28 mouse cellular contexts compared by ENCODE assay signal in the genomic region with DNA sequence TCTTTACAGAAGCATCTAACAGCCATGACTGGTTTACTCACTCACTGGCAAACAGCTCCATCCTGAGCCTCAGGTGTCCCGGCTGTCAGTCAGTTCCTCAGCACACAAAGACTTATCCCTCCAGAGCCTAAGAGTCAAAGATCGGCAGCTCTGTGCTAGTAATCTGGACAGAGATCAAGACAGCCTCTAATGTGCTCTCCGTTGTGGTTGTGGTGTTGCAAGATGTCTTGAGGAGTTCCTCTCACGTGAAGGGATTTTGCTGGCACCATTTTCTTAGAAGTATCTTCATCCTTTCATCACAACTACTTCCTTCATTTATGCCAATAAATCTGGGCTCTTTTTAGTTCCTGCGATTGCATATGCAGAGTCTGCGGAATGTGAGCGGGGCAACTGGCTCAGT. TPM values are rescaled to one million over a fixed set of nuclear protein-coding genes. Genes with fewer than 3 reads are reported as not detected.
DNase-seq lines count a peak whose midpoint lies in the region; ATAC-seq and TF ChIP-seq lines count a peak whose summit lies in the region.
"Had no signal": no experiment of that assay in that cellular context is flagged by ENCODE, and none has a peak within 500 bp of the region (broad histone marks: within the 10 kb centered on the region; RNA-seq: fewer than 3 reads in every experiment).

No protein-coding gene starts in this region.

- no peaks in the 10 kb centered on the region for H3K9me3 ChIP-seq in lung, postnatal 0 days (ENCODE audit: low read length)
- H3K9me3 ChIP-seq: embryonic facial prominence, embryonic 12.5 days; embryonic facial prominence, embryonic 15.5 days; forebrain, embryonic 12.5 days; forebrain, embryonic 15.5 days; G1E; heart, embryonic 10.5 days; heart, embryonic 13.5 days had no signal

- no peak overlapping the region for H3K4me3 ChIP-seq in lung, postnatal 0 days (ENCODE audit: low read depth, low read length)
- no peak overlapping the region for H3K4me3 ChIP-seq in layer of hippocampus, adult 2 months
- H3K4me3 ChIP-seq: embryonic facial prominence, embryonic 12.5 days; embryonic facial prominence, embryonic 15.5 days; forebrain, embryonic 12.5 days; forebrain, embryonic 15.5 days; heart, adult 2 months; heart, embryonic 10.5 days; heart, embryonic 13.5 days had no signal

- no peak overlapping the region for H3K27ac ChIP-seq in lung, postnatal 0 days (ENCODE audit: low read length)
- H3K27ac ChIP-seq in layer of hippocampus, adult 2 months, result no peak overlapping the region
- H3K27ac ChIP-seq: embryonic facial prominence, embryonic 12.5 days; embryonic facial prominence, embryonic 15.5 days; forebrain, embryonic 12.5 days; forebrain, embryonic 15.5 days; heart, adult 2 months; heart, embryonic 10.5 days; heart, embryonic 13.5 days; hindbrain, embryonic 14.5 days; hindbrain, postnatal 0 days had no signal

- no peak overlapping the region for H3K9ac ChIP-seq in lung, postnatal 0 days (replicated peaks; ENCODE audit: low read depth)
- H3K9ac ChIP-seq: embryonic facial prominence, embryonic 12.5 days; embryonic facial prominence, embryonic 15.5 days; forebrain, embryonic 12.5 days; forebrain, embryonic 15.5 days; heart, embryonic 13.5 days; hindbrain, embryonic 14.5 days had no signal

- 49% methylated on average over 7 of the region's 7 CpGs for WGBS in lung, postnatal 0 days

- no peaks in the 10 kb centered on the region for H3K36me3 ChIP-seq in lung, postnatal 0 days (ENCODE audit: insufficient read depth, low read length)
- H3K36me3 ChIP-seq: embryonic facial prominence, embryonic 12.5 days; embryonic facial prominence, embryonic 15.5 days; forebrain, embryonic 12.5 days; forebrain, embryonic 15.5 days; G1E had no signal

- H3K4me1 ChIP-seq in lung, postnatal 0 days (ENCODE audit: insufficient read depth, low read depth, low read length), result peaks cover 13% of the 10 kb centered on the region; the same call in 1 of the 2 replicates
- H3K4me1 ChIP-seq: forebrain, embryonic 15.5 days had no signal

- H3K4me2 ChIP-seq in lung, postnatal 0 days (replicated peaks; ENCODE audit: low read depth, low read length), result no peak overlapping the region
- H3K4me2 ChIP-seq: embryonic facial prominence, embryonic 12.5 days; embryonic facial prominence, embryonic 15.5 days; forebrain, embryonic 12.5 days; forebrain, embryonic 15.5 days; heart, embryonic 13.5 days; hindbrain, embryonic 14.5 days had no signal

- TF ChIP-seq CTCF in lung, postnatal 0 days (IDR thresholded peaks at IDR 0.05), result no peak
- TF ChIP-seq CTCF in layer of hippocampus, adult 2 months (conservative IDR thresholded peaks at IDR 0.05), result no peak

- DNase-seq in lung, postnatal 0 days (ENCODE audit: low spot score), result peak; percentile 27
- DNase-seq in lung, postnatal 14 days, result no peak
- peak; percentile 17 for DNase-seq in adipocyte (ENCODE audit: low spot score)
- DNase-seq in thymus, postnatal 25 days, result no peak
- no peak for DNase-seq in layer of hippocampus, adult 2 months (ENCODE audit: low spot score in 2 of 2)
- DNase-seq in adrenal gland, postnatal 36 days, result no peak
- DNase-seq: adrenal gland, adult 8-10 months; B cell, adult 2 months; cerebellum, adult 18-20 months; cerebellum, adult 9-10 months; cerebellum, postnatal 14 days; gastrocnemius, postnatal 25 days; heart, adult 2 months; heart, postnatal 14 days; heart, postnatal 4 days had no signal

- no peaks in the 10 kb centered on the region for H3K27me3 ChIP-seq in lung, postnatal 0 days (replicated peaks; ENCODE audit: insufficient read depth, low read length)
- H3K27me3 ChIP-seq: CH12.LX; embryonic facial prominence, embryonic 12.5 days; embryonic facial prominence, embryonic 15.5 days; forebrain, embryonic 12.5 days; forebrain, embryonic 15.5 days; heart, embryonic 13.5 days had no signal

- TF ChIP-seq EP300 in lung, postnatal 0 days (IDR thresholded peaks at IDR 0.05), result no peak

- ATAC-seq in lung, postnatal 0 days, result no peak
- peak; percentile 73 for ATAC-seq in granulocyte monocyte progenitor cell, adult 5-6 weeks (replicated peaks; ENCODE audit: poor library complexity, severe bottlenecking)
- peak; percentile 49; the same call in 1 of the 2 replicates for ATAC-seq in monocyte, adult 5-6 weeks (replicated peaks; ENCODE audit: insufficient number of reproducible peaks, low FRiP score, low TSS enrichment, poor library complexity, severe bottlenecking)
- ATAC-seq: forebrain, embryonic 15.5 days; hindbrain, postnatal 0 days; inflammation-experienced regulatory T-cells, adult 6 months had no signal

RNA-seq across cellular contexts. Expression of gene Baiap2l1, which starts 45.7 kb away (rescaled TPM):
- polyA plus RNA-seq in lung, postnatal 0 days (2015; fragmentation: Nextera tagmentation; extraction: Ambion mirVana), result 18.3 and 21.5 TPM in 2 replicates
- not detected in 2 replicates for total RNA-seq in granulocyte monocyte progenitor cell, adult 5-6 weeks (2014; fragmentation: Nextera tagmentation)
- total RNA-seq in granulocyte monocyte progenitor cell, adult 5-6 weeks (2017), result not detected in 2 replicates
- total RNA-seq in monocyte, adult 5-6 weeks (2017), result 0.21 TPM in 1 of 3 replicates, not detected in the others
- under 1 TPM; 0.46 to 0.49 TPM for total RNA-seq in layer of hippocampus, adult 2 months (2021)
- 10 to 100 TPM in 1 of 2 experiments, 1 to 10 TPM in 1; 8.9 to 15.2 TPM for total RNA-seq in adrenal gland, postnatal 36 days (2021)
- polyA plus RNA-seq: G1E had no signal

Comparison
In these comparisons a context has a peak if more than half of its experiments do, and no peak if none do; other contexts are left out.
1. DNase-seq: peak in lung, postnatal 0 days (single experiment) and adipocyte (single experiment); none in lung, postnatal 14 days (single experiment), thymus, postnatal 25 days (single experiment), layer of hippocampus, adult 2 months (0 of 2) and adrenal gland, postnatal 36 days (0 of 2).